Mouse (Mus musculus): Measurements from ENCODE around the gene Foxn3.

DNA sequence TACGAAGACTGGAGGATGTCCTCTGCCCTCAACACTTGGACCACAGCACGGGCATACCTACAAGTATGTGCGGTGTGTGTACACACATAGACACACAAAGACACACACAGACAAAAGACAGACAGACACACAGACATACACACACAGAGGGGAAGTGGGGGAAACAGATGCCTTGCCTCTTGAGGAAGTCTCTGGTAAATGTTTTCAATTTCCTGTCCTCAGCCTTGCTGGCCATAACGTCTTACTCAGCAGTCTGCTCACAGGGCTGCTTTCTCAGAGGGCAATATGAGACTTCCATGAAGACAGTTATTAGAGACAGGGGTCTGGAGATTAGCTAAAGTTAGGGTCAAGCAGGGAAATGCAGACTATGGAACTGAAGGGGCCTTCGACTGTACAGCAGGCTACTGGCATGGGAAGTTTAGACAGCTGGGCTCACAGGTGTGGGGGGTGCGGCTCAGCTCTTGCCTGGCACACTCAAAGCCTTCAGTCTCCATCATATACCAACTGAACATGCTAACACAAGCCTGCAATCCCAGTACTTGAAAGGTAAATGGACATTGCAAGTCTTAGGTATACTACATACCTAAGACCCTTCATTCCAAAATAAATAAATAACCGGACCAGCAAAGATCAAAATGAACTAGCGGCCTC is 278.8 kb downstream of the Foxn3 start:
- TF ChIP-seq CTCF (IDR thresholded peaks at IDR 0.05; ENCODE audit: borderline replicate concordance, insufficient read depth, low read depth, low read length) (no peak), POLR2A (IDR thresholded peaks at IDR 0.05; ENCODE audit: borderline replicate concordance, insufficient read depth, low read length) (no peak)

Measured in cerebellum, adult 2 months (tissue).